Mouse (Mus musculus) MEL (cell line): ENCODE results near the gene Ugt1a9. TPM values are rescaled to one million over a fixed set of nuclear protein-coding genes. Genes with fewer than 3 reads are reported as not detected.
"Not testable (repeated sequence)": the region's sequence is repeated elsewhere in the genome, so short reads cannot be mapped to it uniquely, and the experiment has no call there.

Experiments used
- DNase-seq: peaks from one replicate; pipeline ENCODE4 v3.0.0; 2011; ENCODE audit warnings: low read depth, low spot score
- H3K27ac ChIP-seq: 2 replicates; pipeline ENCODE4 v1.5.1; 2012; ENCODE audit warnings: low read depth, mild to moderate bottlenecking, control low read depth, low read length, moderate library complexity; ENCODE audit not compliant: control insufficient read depth
- H3K27me3 ChIP-seq, 2 experiments: fragments of 150-350 bp in 1 of 2; sonication (generic) in 1 of 2; 2 replicates each; pipeline ENCODE4 v1.6.1; 2012; ENCODE audit warnings: low read length in 2 of 2, mild to moderate bottlenecking in 2 of 2, improper control_type of control experiment in 1 of 2, moderate library complexity in 1 of 2; ENCODE audit not compliant: insufficient read depth in 2 of 2, control insufficient read depth in 1 of 2
- H3K36me3 ChIP-seq, 2 experiments: 2 replicates each; pipeline ENCODE4 v1.6.1; 2012 to 2014; ENCODE audit warnings: low read length in 2 of 2, improper control_type of control experiment in 1 of 2, inconsistent platforms in 1 of 2, mild to moderate bottlenecking in 1 of 2; ENCODE audit not compliant: insufficient read depth in 2 of 2, control insufficient read depth in 1 of 2
- H3K4me1 ChIP-seq, 2 experiments: fragments of 150-350 bp in 1 of 2; sonication (generic) in 1 of 2; 2 replicates each; pipeline ENCODE4 v1.6.1; 2012; ENCODE audit warnings: low read length in 2 of 2, improper control_type of control experiment in 1 of 2, mild to moderate bottlenecking in 1 of 2; ENCODE audit not compliant: insufficient read depth in 2 of 2, control insufficient read depth in 1 of 2
- H3K4me3 ChIP-seq, 2 experiments: fragments of 150-350 bp in 1 of 2; sonication (generic) in 1 of 2; 2 replicates each; pipeline ENCODE4 v1.5.1; 2012; ENCODE audit warnings: low read depth in 2 of 2, low read length in 2 of 2, mild to moderate bottlenecking in 2 of 2, moderate library complexity in 2 of 2, control low read depth in 1 of 2, improper control_type of control experiment in 1 of 2; ENCODE audit not compliant: control insufficient read depth in 1 of 2, insufficient read depth in 1 of 2
- H3K79me2 ChIP-seq: 2 replicates; pipeline ENCODE4 v1.6.1; 2012; ENCODE audit warnings: mild to moderate bottlenecking, low read length, moderate library complexity; ENCODE audit not compliant: control insufficient read depth, poor library complexity, insufficient read depth
- H3K9ac ChIP-seq: 2 replicates; pipeline ENCODE4 v1.6.1; 2012; ENCODE audit warnings: low read depth, mild to moderate bottlenecking, control low read depth, low read length, moderate library complexity; ENCODE audit not compliant: control insufficient read depth, poor library complexity, severe bottlenecking
- H3K9me3 ChIP-seq: fragments of 150-350 bp; sonication (generic); replicated peaks from 2 replicates; pipeline ENCODE4 v1.6.1; 2012; ENCODE audit warnings: mild to moderate bottlenecking, low read length, improper control_type of control experiment, moderate library complexity; ENCODE audit not compliant: insufficient read depth
- CTCF ChIP-seq, 3 experiments: IDR thresholded peaks in 2 of 3; conservative IDR thresholded peaks in 1 of 3; 2 replicates each; pipeline ENCODE4 v1.5.1; 2011 to 2012; ENCODE audit warnings: low read length in 3 of 3, low read depth in 2 of 3, mild to moderate bottlenecking in 2 of 3, improper control_type of control experiment in 1 of 3, inconsistent platforms in 1 of 3, mixed read lengths in 1 of 3, moderate library complexity in 1 of 3; ENCODE audit not compliant: control insufficient read depth in 1 of 3, insufficient read depth in 1 of 3, poor library complexity in 1 of 3, severe bottlenecking in 1 of 3
- RAD21 ChIP-seq: IDR thresholded peaks from 2 replicates; pipeline ENCODE4 v1.6.1; 2011; ENCODE audit warnings: mild to moderate bottlenecking, low read depth, low read length, improper control_type of control experiment
- RCOR1 ChIP-seq: IDR thresholded peaks from 2 replicates; pipeline ENCODE4 v1.6.1; 2012; ENCODE audit warnings: low read depth, mild to moderate bottlenecking, inconsistent platforms, low read length, improper control_type of control experiment
- SMC3 ChIP-seq: IDR thresholded peaks from 2 replicates; pipeline ENCODE4 v1.6.1; 2011; ENCODE audit warnings: low read depth, low read length, improper control_type of control experiment
- polyA plus RNA-seq, 2 experiments: library from polyadenylated mRNA; stranded (reverse) in 1 of 2; unstranded in 1 of 2; fragments of >175 nt in 1 of 2; fragments of >200 nt in 1 of 2; gene quantifications; 2 replicates each; pipeline versions ENCODE4 v1.2.1 to v1.2.4; 2012; ENCODE audit warnings: low replicate concordance in 2 of 2, low read depth in 1 of 2; ENCODE audit not compliant: insufficient read length in 2 of 2, insufficient read depth in 1 of 2, missing spikeins in 1 of 2
- total RNA-seq: library from RNA; depleted of rRNA; stranded (reverse); fragments of 300-350 nt; gene quantifications from 2 replicates; pipeline ENCODE4 v1.2.3, GENCODE M21; 2012

Gene Ugt1a9
- total and polyA plus RNA-seq, 3 experiments = not detected

DNA sequence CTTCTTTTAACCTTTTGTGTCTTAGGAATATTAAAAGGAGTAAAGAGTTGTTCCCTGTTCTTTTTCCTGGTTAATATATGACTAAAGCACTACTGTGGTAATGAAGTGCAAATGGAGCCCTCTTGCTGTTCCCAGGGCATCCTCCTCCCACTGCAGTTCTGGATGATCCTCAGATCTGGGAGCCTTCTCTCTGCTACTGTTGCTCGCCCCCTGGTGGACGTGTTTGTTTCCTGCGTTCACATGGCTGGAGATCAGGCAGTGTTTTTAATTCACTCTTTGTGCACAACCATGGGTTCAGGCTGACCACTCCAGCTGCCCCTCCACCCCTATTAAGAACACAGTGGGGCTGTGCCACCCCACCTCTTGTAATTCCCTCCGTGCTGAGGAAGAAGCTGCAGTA is 50.0 kb downstream of the Ugt1a9 start:
- not testable (repeated sequence) for H3K4me3 ChIP-seq, H3K27me3 ChIP-seq, H3K36me3 ChIP-seq, H3K27ac ChIP-seq, DNase-seq, H3K9me3 ChIP-seq, H3K79me2 ChIP-seq, H3K4me1 ChIP-seq, H3K9ac ChIP-seq

DNA sequence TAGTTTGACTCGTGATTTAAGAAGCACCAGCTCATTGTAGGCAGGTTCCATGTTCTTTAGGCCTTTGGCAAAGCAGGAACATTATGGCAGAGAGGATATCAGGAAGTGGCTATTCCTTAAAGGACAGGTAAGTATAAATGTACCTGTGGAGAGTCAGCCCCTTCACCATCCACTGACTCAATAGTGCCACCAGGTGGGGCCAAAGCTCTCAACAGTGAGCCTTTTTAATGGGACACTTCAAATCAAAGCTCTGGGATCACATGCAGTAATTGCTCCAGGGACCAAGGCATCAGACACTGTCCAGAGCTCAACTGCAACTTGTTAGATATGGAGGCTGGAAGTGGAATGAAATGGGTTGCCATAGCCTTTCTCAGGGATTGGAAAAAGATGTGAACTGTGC is 50.9 kb downstream of the Ugt1a9 start:
- not testable (repeated sequence) for H3K79me2 ChIP-seq, H3K4me1 ChIP-seq, H3K27me3 ChIP-seq, DNase-seq, H3K9me3 ChIP-seq, H3K4me3 ChIP-seq, H3K36me3 ChIP-seq, H3K9ac ChIP-seq, H3K27ac ChIP-seq
- TF ChIP-seq RCOR1 (peak; percentile 28; the same call in 1 of the 2 replicates), CTCF (IDR thresholded peaks at IDR 0.05 in 2 of 3, conservative IDR thresholded peaks at IDR 0.05 in 1 of 3; ENCODE audit: control insufficient read depth in 1 of 3, insufficient read depth in 1 of 3, low read depth in 2 of 3, low read length in 3 of 3, poor library complexity in 1 of 3, severe bottlenecking in 1 of 3) (peak in 2 of 3 experiments; percentile 37; a peak in 4 of 6 replicates), RAD21 (peak; percentile 21), SMC3 (peak; percentile 28)

DNA sequence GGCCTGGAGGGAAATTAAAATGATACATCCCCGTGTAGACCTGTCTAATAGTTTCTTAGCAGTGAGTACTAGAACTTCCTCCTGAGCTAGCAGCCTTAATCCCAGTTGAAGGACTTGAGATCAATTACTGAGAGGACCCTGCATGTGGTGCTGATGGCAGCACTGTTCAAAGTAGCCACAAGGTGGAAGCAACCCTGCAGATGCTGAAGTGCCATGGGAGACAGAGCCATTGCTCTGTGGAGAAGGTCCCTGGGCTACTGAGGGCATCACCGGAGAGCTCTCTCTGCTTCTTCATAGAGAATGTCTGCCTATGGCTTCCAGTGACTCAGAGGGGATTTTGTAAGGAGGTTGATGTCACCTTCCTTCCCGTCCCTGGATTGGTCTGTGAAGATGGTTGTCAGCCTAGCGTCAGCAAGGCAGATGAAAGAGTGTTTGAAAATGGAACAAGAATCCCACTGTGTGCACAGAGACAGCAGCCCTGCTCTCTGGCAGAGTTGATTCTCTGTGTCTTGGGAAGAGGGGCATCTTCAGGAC is 55.3 kb downstream of the Ugt1a9 start:
- H3K79me2 ChIP-seq, H3K4me3 ChIP-seq, H3K9me3 ChIP-seq, H3K27me3 ChIP-seq, H3K36me3 ChIP-seq, DNase-seq, H3K9ac ChIP-seq, H3K27ac ChIP-seq, H3K4me1 ChIP-seq: not testable (repeated sequence)

DNA sequence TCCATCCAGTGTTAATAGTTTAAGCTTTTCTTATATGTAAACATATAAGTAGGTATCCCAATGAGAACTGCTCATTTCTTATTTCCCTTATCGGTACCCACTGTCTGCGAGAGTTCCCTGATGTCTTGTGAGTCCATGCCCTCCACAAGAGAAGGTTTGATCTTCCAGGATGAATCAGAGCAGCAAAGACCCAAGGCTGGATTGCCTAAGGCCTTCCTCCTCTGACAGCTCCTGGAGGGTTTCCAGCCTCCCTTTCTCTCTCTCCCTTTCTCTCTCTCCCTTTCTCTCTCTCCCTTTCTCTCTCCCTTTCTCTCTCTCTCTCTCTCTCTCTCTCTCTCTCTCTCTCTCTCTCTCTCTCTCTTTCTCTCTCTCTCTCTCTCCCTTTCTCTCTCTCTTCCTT is 58.5 kb downstream of the Ugt1a9 start:
- H3K9me3 ChIP-seq, H3K4me3 ChIP-seq, H3K79me2 ChIP-seq, H3K27ac ChIP-seq, DNase-seq, H3K27me3 ChIP-seq, H3K36me3 ChIP-seq, H3K9ac ChIP-seq, H3K4me1 ChIP-seq: not testable (repeated sequence)

DNA sequence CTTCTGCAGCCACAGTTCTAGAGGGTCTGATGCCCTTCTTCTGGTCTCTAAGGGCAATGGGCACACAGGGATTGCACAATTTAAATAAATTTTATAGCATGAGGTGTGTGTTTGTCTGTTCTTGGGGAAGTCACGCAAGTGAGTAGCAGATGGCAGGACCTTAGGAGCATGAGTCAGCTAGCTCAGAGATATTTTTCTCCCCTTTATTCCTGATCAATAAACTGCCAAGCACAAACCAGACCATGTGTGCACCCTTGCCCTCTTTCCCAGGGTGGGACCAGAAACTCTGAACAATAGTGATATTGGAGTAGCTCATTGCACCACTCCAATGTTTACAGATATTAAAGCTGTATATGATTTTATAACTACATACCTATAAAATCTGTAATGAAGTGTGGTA is 59.6 kb downstream of the Ugt1a9 start:
- DNase-seq, H3K27ac ChIP-seq, H3K9ac ChIP-seq, H3K4me1 ChIP-seq, H3K4me3 ChIP-seq, H3K79me2 ChIP-seq, H3K36me3 ChIP-seq, H3K9me3 ChIP-seq, H3K27me3 ChIP-seq: not testable (repeated sequence)
